Mouse (Mus musculus): ENCODE measurements around the gene Col2a1. TPM values are rescaled to one million over a fixed set of nuclear protein-coding genes. Genes with fewer than 3 reads are reported as not detected.

The Col2a1 gene
- polyA plus RNA-seq, 1 experiment from 2014 or later, result 0.18 TPM

DNA sequence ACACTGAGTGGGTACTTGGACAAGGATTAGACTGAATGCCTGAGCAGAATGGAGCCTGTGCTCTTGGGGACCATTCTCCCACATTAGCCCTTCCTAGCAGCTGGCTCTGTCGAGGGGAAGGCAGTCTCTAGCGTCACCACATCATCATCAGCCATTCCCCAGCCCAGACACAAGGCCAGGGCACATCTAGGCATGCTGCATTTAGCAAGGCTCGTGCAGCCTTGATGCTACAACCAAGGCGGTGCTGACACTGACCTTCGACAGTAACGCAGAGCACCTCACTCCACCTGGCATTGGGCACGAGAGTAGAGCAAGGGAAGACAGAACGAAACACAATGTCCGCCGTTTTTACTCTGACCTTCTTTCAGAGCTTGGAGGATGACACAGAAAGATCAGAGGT lies 35.2 kb upstream of the Col2a1 start:
- no peaks in the 10 kb centered on the region for H3K9me3 ChIP-seq (ENCODE audit: low read length)
- H3K27ac ChIP-seq (ENCODE audit: low read length), result no peak overlapping the region
- DNase-seq (ENCODE audit: low spot score), result no peak
- no peaks in the 10 kb centered on the region for H3K27me3 ChIP-seq (replicated peaks; ENCODE audit: insufficient read depth, low read length)
- H3K4me2 ChIP-seq (replicated peaks; ENCODE audit: low read depth, low read length), result no peak overlapping the region
- no peak overlapping the region for H3K4me3 ChIP-seq (ENCODE audit: low read depth, low read length)
- no peaks in the 10 kb centered on the region for H3K4me1 ChIP-seq (ENCODE audit: insufficient read depth, low read depth, low read length)
- no peak overlapping the region for H3K9ac ChIP-seq (replicated peaks; ENCODE audit: low read depth)
- peaks cover 47% of the 10 kb centered on the region for H3K36me3 ChIP-seq (ENCODE audit: insufficient read depth, low read length)
- TF ChIP-seq EP300 (IDR thresholded peaks at IDR 0.05) (no peak), CTCF (IDR thresholded peaks at IDR 0.05) (no peak)
- WGBS, result 92% methylated on average over 10 of the region's 10 CpGs
- no peak for ATAC-seq

GRCm38 (mm10) chr15:98036578-98036977 lies 32.1 kb upstream of the Col2a1 start:
- H3K4me1 ChIP-seq (ENCODE audit: insufficient read depth, low read depth, low read length), result no peaks in the 10 kb centered on the region
- TF ChIP-seq CTCF (IDR thresholded peaks at IDR 0.05) (peak; percentile 12; the same call in 1 of the 2 replicates), EP300 (IDR thresholded peaks at IDR 0.05) (no peak)
- 94% methylated on average over 5 of the region's 5 CpGs for WGBS

GRCm38 (mm10) chr15:98035076-98035755 lies 30.7 kb upstream of the Col2a1 start:
- Histone ChIP-seq H3K4me3 (ENCODE audit: low read depth, low read length) (no peak overlapping the region), H3K4me1 (ENCODE audit: insufficient read depth, low read depth, low read length) (no peaks in the 10 kb centered on the region), H3K36me3 (ENCODE audit: insufficient read depth, low read length) (peaks cover 17% of the 10 kb centered on the region; the same call in 1 of the 2 replicates), H3K27me3 (replicated peaks; ENCODE audit: insufficient read depth, low read length) (no peaks in the 10 kb centered on the region), H3K9ac (replicated peaks; ENCODE audit: low read depth) (no peak overlapping the region), H3K9me3 (ENCODE audit: low read length) (no peaks in the 10 kb centered on the region), H3K4me2 (replicated peaks; ENCODE audit: low read depth, low read length) (no peak overlapping the region), H3K27ac (ENCODE audit: low read length) (no peak overlapping the region)
- ATAC-seq, result no peak
- DNase-seq (ENCODE audit: low spot score), result no peak
- no peak for TF ChIP-seq EP300 (IDR thresholded peaks at IDR 0.05)
- TF ChIP-seq CTCF (IDR thresholded peaks at IDR 0.05), result no peak
- WGBS, result 27% methylated on average over 2 of the region's 3 CpGs

More at GRCm38 (mm10) chr15:98036578-98036977, 32.1 kb upstream of the Col2a1 start:
- Histone ChIP-seq H3K9me3 (ENCODE audit: low read length) (no peaks in the 10 kb centered on the region), H3K27me3 (replicated peaks; ENCODE audit: insufficient read depth, low read length) (no peaks in the 10 kb centered on the region), H3K4me3 (ENCODE audit: low read depth, low read length) (no peak overlapping the region), H3K36me3 (ENCODE audit: insufficient read depth, low read length) (peaks cover 26% of the 10 kb centered on the region), H3K4me2 (replicated peaks; ENCODE audit: low read depth, low read length) (no peak overlapping the region), H3K9ac (replicated peaks; ENCODE audit: low read depth) (no peak overlapping the region), H3K27ac (ENCODE audit: low read length) (no peak overlapping the region)
- ATAC-seq (no peak), DNase-seq (ENCODE audit: low spot score) (no peak)

GRCm38 (mm10) chr15:98033233-98033748 lies 28.8 kb upstream of the Col2a1 start:
- no peak overlapping the region for H3K27ac ChIP-seq (ENCODE audit: low read length)
- H3K4me1 ChIP-seq (ENCODE audit: insufficient read depth, low read depth, low read length), result peaks cover under 1% of the 10 kb centered on the region; the same call in 1 of the 2 replicates
- no peak for DNase-seq (ENCODE audit: low spot score)
- no peak for TF ChIP-seq CTCF (IDR thresholded peaks at IDR 0.05)
- TF ChIP-seq EP300 (IDR thresholded peaks at IDR 0.05), result no peak
- H3K36me3 ChIP-seq (ENCODE audit: insufficient read depth, low read length), result peaks cover 5% of the 10 kb centered on the region; the same call in 1 of the 2 replicates
- no peaks in the 10 kb centered on the region for H3K9me3 ChIP-seq (ENCODE audit: low read length)
- H3K4me3 ChIP-seq (ENCODE audit: low read depth, low read length), result no peak overlapping the region
- H3K9ac ChIP-seq (replicated peaks; ENCODE audit: low read depth), result no peak overlapping the region
- H3K4me2 ChIP-seq (replicated peaks; ENCODE audit: low read depth, low read length), result no peak overlapping the region
- WGBS, result 56% methylated on average over 9 of the region's 9 CpGs
- ATAC-seq, result no peak
- no peaks in the 10 kb centered on the region for H3K27me3 ChIP-seq (replicated peaks; ENCODE audit: insufficient read depth, low read length)

GRCm38 (mm10) chr15:98029798-98030197 lies 25.3 kb upstream of the Col2a1 start:
- Histone ChIP-seq H3K4me2 (replicated peaks; ENCODE audit: low read depth, low read length) (no peak overlapping the region), H3K36me3 (ENCODE audit: insufficient read depth, low read length) (no peaks in the 10 kb centered on the region), H3K9ac (replicated peaks; ENCODE audit: low read depth) (no peak overlapping the region), H3K27ac (ENCODE audit: low read length) (no peak overlapping the region), H3K27me3 (replicated peaks; ENCODE audit: insufficient read depth, low read length) (no peaks in the 10 kb centered on the region), H3K4me1 (ENCODE audit: insufficient read depth, low read depth, low read length) (peaks cover 5% of the 10 kb centered on the region; the same call in 1 of the 2 replicates), H3K9me3 (ENCODE audit: low read length) (no peaks in the 10 kb centered on the region), H3K4me3 (ENCODE audit: low read depth, low read length) (no peak overlapping the region)
- TF ChIP-seq CTCF (IDR thresholded peaks at IDR 0.05), result no peak
- TF ChIP-seq EP300 (IDR thresholded peaks at IDR 0.05), result no peak
- no peak for ATAC-seq
- DNase-seq (ENCODE audit: low spot score), result no peak
- 75% methylated on average over 6 of the region's 6 CpGs for WGBS

DNA sequence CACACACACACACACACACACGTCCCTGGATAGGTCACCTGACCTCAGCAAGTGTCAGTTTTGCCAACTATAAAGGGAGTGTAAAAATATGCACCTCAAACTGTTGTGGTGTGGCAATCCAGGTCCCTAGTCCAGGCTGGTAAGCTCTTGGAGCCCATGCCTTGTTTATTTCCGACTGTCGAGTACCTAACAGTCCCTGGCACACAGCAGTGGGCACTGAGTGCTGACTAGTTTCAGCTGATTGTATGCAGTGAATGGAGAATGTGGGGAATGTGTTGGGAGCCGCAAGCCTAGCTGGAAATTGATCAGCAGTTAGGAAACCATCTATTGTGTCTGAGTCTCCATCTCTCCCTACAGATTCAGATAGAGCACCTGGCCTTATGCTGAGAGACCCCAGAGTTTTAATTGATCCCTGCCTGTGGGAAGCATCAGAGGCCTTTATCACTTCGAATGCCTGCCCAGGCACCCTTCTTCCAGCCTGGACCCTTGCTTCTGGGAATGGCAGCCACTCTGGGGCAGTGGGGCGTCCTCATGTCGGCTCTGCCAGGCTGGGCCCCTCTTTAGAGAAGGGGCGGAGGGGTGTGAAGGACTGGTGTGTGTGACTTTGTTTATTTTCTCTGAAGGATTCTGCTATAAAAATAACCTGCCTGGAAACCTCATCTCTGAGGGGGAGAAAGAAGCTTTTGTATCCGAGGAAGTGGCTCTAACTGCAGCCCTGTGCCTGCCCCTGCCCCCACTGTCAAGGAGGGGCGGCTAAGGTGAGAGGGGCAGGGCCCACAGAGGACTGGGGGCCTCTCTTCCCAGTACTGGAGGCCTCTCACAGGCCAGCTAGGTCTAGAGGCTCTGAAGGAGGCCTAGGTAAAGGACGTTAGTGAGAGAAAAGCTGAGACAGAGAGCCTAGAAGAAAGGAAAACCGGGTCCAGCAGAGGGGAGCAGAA lies 22.7 kb upstream of the Col2a1 start:
- Histone ChIP-seq H3K4me1 (ENCODE audit: insufficient read depth, low read depth, low read length) (peaks cover 5% of the 10 kb centered on the region; the same call in 1 of the 2 replicates), H3K36me3 (ENCODE audit: insufficient read depth, low read length) (no peaks in the 10 kb centered on the region), H3K27ac (ENCODE audit: low read length) (no peak overlapping the region), H3K4me2 (replicated peaks; ENCODE audit: low read depth, low read length) (no peak overlapping the region), H3K27me3 (replicated peaks; ENCODE audit: insufficient read depth, low read length) (no peaks in the 10 kb centered on the region), H3K9ac (replicated peaks; ENCODE audit: low read depth) (no peak overlapping the region), H3K4me3 (ENCODE audit: low read depth, low read length) (no peak overlapping the region), H3K9me3 (ENCODE audit: low read length) (no peaks in the 10 kb centered on the region)
- DNase-seq (ENCODE audit: low spot score) (peak; percentile 72), ATAC-seq (peak; percentile 93)
- whole genome bisulfite sequencing, result 21% methylated on average over 12 of the region's 12 CpGs
- TF ChIP-seq CTCF (IDR thresholded peaks at IDR 0.05), result no peak
- no peak for TF ChIP-seq EP300 (IDR thresholded peaks at IDR 0.05)
